Mouse (Mus musculus) right cerebral cortex, postnatal 25 days (tissue): Measurements from ENCODE around the gene Dchs1.

Experiments used
- DNase-seq: peaks from one replicate; pipeline ENCODE4 v3.0.0; 2022

Dchs1 gene

GRCm38 (mm10) chr7:105787285-105788140 is at the start of gene Dchs1:
TSS of gene Dchs1 (minus strand) at chr7:105787654.
- DNase-seq, result no peak

- no peak for DNase-seq
Measured at GRCm38 (mm10) chr7:105824281-105824680, 36.8 kb upstream of the Dchs1 start.

- DNase-seq, result no peak
Measured at GRCm38 (mm10) chr7:105818483-105818882, 31.0 kb upstream of the Dchs1 start.

GRCm38 (mm10) chr7:105816736-105817135 is 29.3 kb upstream of the Dchs1 start:
- no peak for DNase-seq

- DNase-seq, result no peak
Measured at GRCm38 (mm10) chr7:105813326-105813725, 25.9 kb upstream of the Dchs1 start.

- DNase-seq, result no peak
Measured at GRCm38 (mm10) chr7:105812566-105812965, 25.1 kb upstream of the Dchs1 start.

GRCm38 (mm10) chr7:105811516-105811915 is 24.1 kb upstream of the Dchs1 start:
- DNase-seq, result no peak

- peak; percentile 100 for DNase-seq
Measured at GRCm38 (mm10) chr7:105810877-105811489, 23.5 kb upstream of the Dchs1 start, which contains the start of gene Mrpl17. TSS of gene Mrpl17 (minus strand) at chr7:105811099.

GRCm38 (mm10) chr7:105810280-105810876 is 22.9 kb upstream of the Dchs1 start:
- no peak for DNase-seq

- DNase-seq, result no peak
Measured at GRCm38 (mm10) chr7:105809836-105810235, 22.4 kb upstream of the Dchs1 start.

GRCm38 (mm10) chr7:105808385-105808784 is 20.9 kb upstream of the Dchs1 start:
- no peak for DNase-seq

- no peak for DNase-seq
Measured at GRCm38 (mm10) chr7:105806716-105807115, 19.3 kb upstream of the Dchs1 start.

GRCm38 (mm10) chr7:105806125-105806524 is 18.7 kb upstream of the Dchs1 start:
- no peak for DNase-seq

GRCm38 (mm10) chr7:105803428-105803827 is 16.0 kb upstream of the Dchs1 start:
- no peak for DNase-seq

- no peak for DNase-seq
Measured at GRCm38 (mm10) chr7:105802771-105803170, 15.3 kb upstream of the Dchs1 start.

GRCm38 (mm10) chr7:105802312-105802711 is 14.9 kb upstream of the Dchs1 start:
- DNase-seq, result no peak

- no peak for DNase-seq
Measured at GRCm38 (mm10) chr7:105796972-105797371, 9.5 kb upstream of the Dchs1 start.

GRCm38 (mm10) chr7:105795759-105796366 is 8.4 kb upstream of the Dchs1 start:
- no peak for DNase-seq

- no peak for DNase-seq
Measured at GRCm38 (mm10) chr7:105793701-105794100, 6.2 kb upstream of the Dchs1 start.

- no peak for DNase-seq
Measured at GRCm38 (mm10) chr7:105791147-105791546, 3.7 kb upstream of the Dchs1 start.

GRCm38 (mm10) chr7:105786506-105787284 is 759 bp downstream of the Dchs1 start:
- DNase-seq, result no peak

- no peak for DNase-seq
Measured at GRCm38 (mm10) chr7:105784556-105784955, 2.9 kb downstream of the Dchs1 start.

GRCm38 (mm10) chr7:105783861-105784260 is 3.6 kb downstream of the Dchs1 start:
- no peak for DNase-seq
